Mouse (Mus musculus) naive thymus-derived CD4-positive, alpha-beta T cell, adult 5 months (primary cell): ENCODE measurements around the gene Abcc4. TPM values are rescaled to one million over a fixed set of nuclear protein-coding genes. Genes with fewer than 3 reads are reported as not detected.

Experiments
- polyA plus RNA-seq: library from polyadenylated mRNA; unstranded; fragments of 100-300 nt; shearing (Covaris generic); gene quantifications from one replicate; pipeline ENCODE4 v1.2.1, GENCODE M21; 2017

Gene Abcc4
- polyA plus RNA-seq: 19.4 TPM

GRCm38 (mm10) chr14:118705808-118706731 lies at the start of gene Abcc4:
Gene Abcc4, minus strand, starts transcription at chr14:118706219.

Other genes with a start within 250 kb of the Abcc4 start
- 2.9 TPM for gene Cldn10, start 81.7 kb upstream of the Abcc4 start, polyA plus RNA-seq
- 23.6 TPM for gene Dzip1, start 219.2 kb upstream of the Abcc4 start, polyA plus RNA-seq
- gene Dnajc3, start 231.8 kb upstream of the Abcc4 start, polyA plus RNA-seq: 67.9 TPM